Mouse (Mus musculus) lung, embryonic 14.5 days (tissue): ENCODE measurements around the gene Selenow. TPM values are rescaled to one million over a fixed set of nuclear protein-coding genes. Genes with fewer than 3 reads are reported as not detected.

Source experiments
- ATAC-seq: fragments of 200-750 bp; cut with Nextera tagmentation; 2 replicates; pipeline ENCODE4 v1.8.0; 2017; ENCODE audit warnings: mild to moderate bottlenecking, moderate TSS enrichment, moderate library complexity; ENCODE audit not compliant: insufficient read depth
- DNase-seq: peaks from one replicate; pipeline ENCODE4 v3.0.0-alpha.2; 2015
- H3K27ac ChIP-seq: fragments of 300-500 bp; sonication (generic); 2 replicates; pipeline ENCODE4 v1.5.1; 2014; ENCODE audit warnings: low read depth, mild to moderate bottlenecking, moderate library complexity
- H3K27me3 ChIP-seq: fragments of 300-500 bp; sonication (generic); 2 replicates; pipeline ENCODE4 v1.6.1; 2014; ENCODE audit warnings: low read length, control low read depth; ENCODE audit not compliant: insufficient read depth
- H3K36me3 ChIP-seq: fragments of 300-500 bp; sonication (generic); 2 replicates; pipeline ENCODE4 v1.6.1; 2014; ENCODE audit warnings: control low read depth; ENCODE audit not compliant: insufficient read depth
- H3K4me1 ChIP-seq: fragments of 300-500 bp; sonication (generic); 2 replicates; pipeline ENCODE4 v1.6.1; 2014; ENCODE audit warnings: antibody characterized with exemption, control low read depth; ENCODE audit not compliant: insufficient read depth
- H3K4me2 ChIP-seq: fragments of 300-500 bp; sonication (generic); 2 replicates; pipeline ENCODE4 v1.6.1; 2014; ENCODE audit warnings: mild to moderate bottlenecking
- H3K4me3 ChIP-seq: fragments of 300-500 bp; sonication (generic); 2 replicates; pipeline ENCODE4 v1.5.1; 2014; ENCODE audit warnings: low read depth, low read length
- H3K9ac ChIP-seq: fragments of 300-500 bp; sonication (generic); 2 replicates; pipeline ENCODE4 v1.6.1; 2014
- H3K9me3 ChIP-seq: fragments of 300-500 bp; sonication (generic); 2 replicates; pipeline ENCODE4 v1.6.1; 2016; ENCODE audit warnings: low read depth, low read length, control low read depth
- CTCF ChIP-seq: IDR thresholded peaks from 2 replicates; pipeline ENCODE4 v1.5.1; 2016; ENCODE audit warnings: antibody characterized with exemption, low read depth
- WGBS: fragments of 180-500 bp; shearing (Covaris S2); extraction: QIAGEN DNeasy Blood & Tissue Kit; methylation state at CpG from one replicate; pipeline ENCODE4 v1.1.7; 2014; 5-methylcytosine and 5-hydroxymethylcytosine counted together
- polyA plus RNA-seq: library from polyadenylated mRNA; unstranded; fragments of >200 nt; fragmentation: Nextera tagmentation; extraction: Ambion mirVana; gene quantifications from 2 replicates; pipeline ENCODE4 v1.2.1, GENCODE M21; 2014

Selenow gene
- polyA plus RNA-seq, 1 experiment from 2014 or later: 909 TPM

GRCm38 (mm10) chr7:15907971-15908590 is 14.1 kb downstream of the Selenow start:
- no peaks in the 10 kb centered on the region for H3K36me3 ChIP-seq
- H3K4me1 ChIP-seq: no peaks in the 10 kb centered on the region
- H3K9ac ChIP-seq: no peak overlapping the region
- no peaks in the 10 kb centered on the region for H3K9me3 ChIP-seq
- TF ChIP-seq CTCF: no peak
- no peak overlapping the region for H3K27ac ChIP-seq
- H3K4me3 ChIP-seq: no peak overlapping the region
- DNase-seq: no peak
- no peak overlapping the region for H3K4me2 ChIP-seq
- no peaks in the 10 kb centered on the region for H3K27me3 ChIP-seq
- no peak for ATAC-seq
- WGBS: 62% methylated on average over 8 of the region's 8 CpGs

GRCm38 (mm10) chr7:15906602-15907001 is 15.6 kb downstream of the Selenow start:
- H3K4me1 ChIP-seq: no peaks in the 10 kb centered on the region
- DNase-seq (no peak), ATAC-seq (no peak)
- no peak for TF ChIP-seq CTCF
- WGBS: 72% methylated on average over 1 of the region's 1 CpGs
- no peak overlapping the region for H3K27ac ChIP-seq
- H3K36me3 ChIP-seq: no peaks in the 10 kb centered on the region
- no peak overlapping the region for H3K9ac ChIP-seq
- H3K4me2 ChIP-seq: no peak overlapping the region
- no peaks in the 10 kb centered on the region for H3K27me3 ChIP-seq
- H3K9me3 ChIP-seq: no peaks in the 10 kb centered on the region
- no peak overlapping the region for H3K4me3 ChIP-seq

GRCm38 (mm10) chr7:15905861-15906260 is 16.3 kb downstream of the Selenow start:
- no peak for TF ChIP-seq CTCF
- Histone ChIP-seq H3K4me2 (no peak overlapping the region), H3K4me1 (no peaks in the 10 kb centered on the region), H3K9me3 (no peaks in the 10 kb centered on the region), H3K9ac (no peak overlapping the region), H3K36me3 (no peaks in the 10 kb centered on the region), H3K4me3 (no peak overlapping the region), H3K27me3 (no peaks in the 10 kb centered on the region), H3K27ac (no peak overlapping the region)
- ATAC-seq: no peak
- WGBS: 77% methylated on average over 7 of the region's 7 CpGs
- no peak for DNase-seq

- H3K4me1 ChIP-seq: no peaks in the 10 kb centered on the region
- H3K4me2 ChIP-seq: no peak overlapping the region
- DNase-seq: no peak
- H3K27me3 ChIP-seq: no peaks in the 10 kb centered on the region
- no peak overlapping the region for H3K4me3 ChIP-seq
- H3K9ac ChIP-seq: no peak overlapping the region
- no peaks in the 10 kb centered on the region for H3K36me3 ChIP-seq
- TF ChIP-seq CTCF: no peak
- H3K9me3 ChIP-seq: no peaks in the 10 kb centered on the region
- 66% methylated on average over 9 of the region's 9 CpGs for WGBS
- no peak overlapping the region for H3K27ac ChIP-seq
- ATAC-seq: no peak
These were observed 20.7 kb downstream of the Selenow start for GRCm38 (mm10) chr7:15901366-15902048.

- Histone ChIP-seq H3K4me1 (no peaks in the 10 kb centered on the region), H3K9me3 (no peaks in the 10 kb centered on the region), H3K27ac (no peak overlapping the region), H3K27me3 (no peaks in the 10 kb centered on the region), H3K9ac (no peak overlapping the region), H3K36me3 (no peaks in the 10 kb centered on the region), H3K4me2 (no peak overlapping the region), H3K4me3 (no peak overlapping the region)
- no peak for TF ChIP-seq CTCF
- ATAC-seq (no peak), DNase-seq (no peak)
- 69% methylated on average over 1 of the region's 1 CpGs for WGBS
These were observed 28.0 kb downstream of the Selenow start for GRCm38 (mm10) chr7:15894251-15894650.

- ATAC-seq: no peak
- DNase-seq: no peak
- no peaks in the 10 kb centered on the region for H3K4me1 ChIP-seq
- H3K27me3 ChIP-seq: no peaks in the 10 kb centered on the region
- H3K9me3 ChIP-seq: no peaks in the 10 kb centered on the region
- no peak overlapping the region for H3K9ac ChIP-seq
- H3K36me3 ChIP-seq: no peaks in the 10 kb centered on the region
- H3K4me3 ChIP-seq: no peak overlapping the region
- 86% methylated on average over 2 of the region's 2 CpGs for WGBS
- H3K27ac ChIP-seq: no peak overlapping the region
- no peak overlapping the region for H3K4me2 ChIP-seq
- no peak for TF ChIP-seq CTCF
These were observed 38.1 kb downstream of the Selenow start for GRCm38 (mm10) chr7:15884127-15884526.

GRCm38 (mm10) chr7:15882317-15882716 is 39.9 kb downstream of the Selenow start, which contains the start of gene Crxos:
TSS of gene Crxos (plus strand) at chr7:15882617.
- WGBS: 84% methylated on average over 2 of the region's 2 CpGs
- TF ChIP-seq CTCF: no peak
- Histone ChIP-seq H3K4me2 (no peak within 1 kb of the TSS), H3K4me1 (no peaks in the 10 kb centered on the region), H3K9me3 (no peaks in the 10 kb centered on the region), H3K9ac (no peak within 1 kb of the TSS), H3K27ac (no peak within 1 kb of the TSS), H3K36me3 (no peaks in the 10 kb centered on the region), H3K4me3 (no peak within 1 kb of the TSS), H3K27me3 (no peaks in the 10 kb centered on the region)
- DNase-seq (no peak), ATAC-seq (no peak)
